Mouse (Mus musculus) hindbrain, embryonic 10.5 days (tissue): ENCODE results near the gene Itpr2. TPM values are rescaled to one million over a fixed set of nuclear protein-coding genes. Genes with fewer than 3 reads are reported as not detected.

Experiments used
- DNase-seq: peaks from one replicate; pipeline ENCODE4 v3.0.0-alpha.2; 2017; ENCODE audit warnings: low spot score
- H3K27ac ChIP-seq: fragments of 300-500 bp; sonication (generic); 2 replicates; pipeline ENCODE4 v1.5.1; 2016; ENCODE audit warnings: mild to moderate bottlenecking, moderate library complexity
- H3K27me3 ChIP-seq: fragments of 300-500 bp; sonication (generic); 2 replicates; pipeline ENCODE4 v1.6.1; 2016; ENCODE audit warnings: mild to moderate bottlenecking; ENCODE audit not compliant: poor library complexity, insufficient read depth, severe bottlenecking
- H3K36me3 ChIP-seq: fragments of 300-500 bp; sonication (generic); 2 replicates; pipeline ENCODE4 v1.6.1; 2016; ENCODE audit warnings: mild to moderate bottlenecking, moderate library complexity
- H3K4me1 ChIP-seq: fragments of 300-500 bp; sonication (generic); replicated peaks from 2 replicates; pipeline ENCODE4 v1.6.1; 2016; ENCODE audit warnings: mild to moderate bottlenecking
- H3K4me3 ChIP-seq: fragments of 300-500 bp; sonication (generic); 2 replicates; pipeline ENCODE4 v1.5.1; 2016; ENCODE audit warnings: mild to moderate bottlenecking, moderate library complexity
- H3K9me3 ChIP-seq: fragments of 300-500 bp; sonication (generic); 2 replicates; pipeline ENCODE4 v1.6.1; 2016; ENCODE audit warnings: mild to moderate bottlenecking, moderate library complexity
- WGBS: fragments of 180-500 bp; shearing (Covaris S2); methylation state at CpG from one replicate; pipeline ENCODE4 v1.1.7; 2016; 5-methylcytosine and 5-hydroxymethylcytosine counted together
- polyA plus RNA-seq: library from polyadenylated mRNA; unstranded; fragments of >200 nt; fragmentation: Nextera tagmentation; extraction: Ambion mirVana; gene quantifications from 2 replicates; pipeline ENCODE4 v1.2.1, GENCODE M21; 2016

Itpr2 gene
- polyA plus RNA-seq, 1 experiment from 2014 or later, result 5.0 TPM

GRCm38 (mm10) chr6:146204470-146204869, 297.6 kb downstream of the Itpr2 start:
- no peaks in the 10 kb centered on the region for H3K36me3 ChIP-seq
- no peak overlapping the region for H3K4me3 ChIP-seq
- H3K27ac ChIP-seq, result no peak overlapping the region
- H3K4me1 ChIP-seq, result no peaks in the 10 kb centered on the region
- 82% methylated on average over 4 of the region's 4 CpGs for WGBS
- H3K27me3 ChIP-seq, result no peaks in the 10 kb centered on the region
- no peaks in the 10 kb centered on the region for H3K9me3 ChIP-seq
- DNase-seq, result no peak

DNA sequence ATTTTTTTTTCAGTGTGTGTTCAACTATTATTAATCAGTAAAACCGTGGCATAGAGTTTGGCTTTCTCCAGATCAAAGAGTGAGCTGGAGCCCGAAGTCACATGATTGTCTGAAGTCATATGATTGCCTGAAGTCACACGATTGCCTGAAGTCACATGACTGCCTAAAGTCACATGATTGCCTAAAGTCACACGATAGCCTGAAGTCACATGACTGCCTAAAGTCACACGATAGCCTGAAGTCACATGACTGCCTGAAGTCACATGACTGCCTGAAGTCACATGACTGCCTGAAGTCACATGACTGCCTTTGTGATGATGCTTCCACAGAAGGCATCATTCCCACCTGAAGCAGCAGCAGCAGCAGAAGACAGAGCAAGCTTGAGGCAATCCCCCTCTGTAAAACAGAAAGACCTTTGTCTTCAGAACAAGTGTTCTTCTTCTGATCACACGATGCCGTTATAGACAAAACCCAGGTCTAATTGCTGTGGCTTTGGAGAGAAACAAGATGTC, 304.1 kb downstream of the Itpr2 start:
- H3K27me3 ChIP-seq, result no peaks in the 10 kb centered on the region
- no peak overlapping the region for H3K27ac ChIP-seq
- H3K36me3 ChIP-seq, result peaks cover 3% of the 10 kb centered on the region; the same call in 1 of the 2 replicates
- WGBS, result 94% methylated on average over 7 of the region's 7 CpGs
- peaks cover 4% of the 10 kb centered on the region; the same call in 1 of the 2 replicates for H3K9me3 ChIP-seq
- H3K4me1 ChIP-seq, result no peaks in the 10 kb centered on the region
- H3K4me3 ChIP-seq, result no peak overlapping the region
- DNase-seq, result no peak

DNA sequence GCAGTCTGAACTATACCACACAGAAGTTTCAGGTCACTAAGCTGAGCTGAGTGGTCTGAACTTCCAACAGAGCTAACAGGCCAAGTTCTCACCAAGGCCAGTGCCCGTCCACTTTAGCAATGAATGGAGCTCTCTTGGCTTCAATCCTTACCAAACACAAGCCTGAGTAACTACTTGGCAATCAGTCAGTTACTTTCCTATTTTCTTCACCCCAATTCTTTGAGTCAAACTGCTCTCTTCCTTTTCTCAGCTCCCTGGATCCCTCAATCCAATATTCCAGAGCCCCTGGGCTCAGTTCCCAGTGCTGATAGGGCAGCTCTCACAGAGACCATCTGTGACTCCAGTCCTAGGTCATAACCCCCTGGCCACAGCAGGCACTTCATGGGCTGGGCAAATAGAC, 305.3 kb downstream of the Itpr2 start:
- Histone ChIP-seq H3K4me3 (no peak overlapping the region), H3K27me3 (no peaks in the 10 kb centered on the region), H3K9me3 (peaks cover 4% of the 10 kb centered on the region; the same call in 1 of the 2 replicates), H3K27ac (no peak overlapping the region), H3K4me1 (no peaks in the 10 kb centered on the region), H3K36me3 (peaks cover 3% of the 10 kb centered on the region; the same call in 1 of the 2 replicates)
- no peak for DNase-seq
- 92% methylated on average over 1 of the region's 1 CpGs for WGBS

DNA sequence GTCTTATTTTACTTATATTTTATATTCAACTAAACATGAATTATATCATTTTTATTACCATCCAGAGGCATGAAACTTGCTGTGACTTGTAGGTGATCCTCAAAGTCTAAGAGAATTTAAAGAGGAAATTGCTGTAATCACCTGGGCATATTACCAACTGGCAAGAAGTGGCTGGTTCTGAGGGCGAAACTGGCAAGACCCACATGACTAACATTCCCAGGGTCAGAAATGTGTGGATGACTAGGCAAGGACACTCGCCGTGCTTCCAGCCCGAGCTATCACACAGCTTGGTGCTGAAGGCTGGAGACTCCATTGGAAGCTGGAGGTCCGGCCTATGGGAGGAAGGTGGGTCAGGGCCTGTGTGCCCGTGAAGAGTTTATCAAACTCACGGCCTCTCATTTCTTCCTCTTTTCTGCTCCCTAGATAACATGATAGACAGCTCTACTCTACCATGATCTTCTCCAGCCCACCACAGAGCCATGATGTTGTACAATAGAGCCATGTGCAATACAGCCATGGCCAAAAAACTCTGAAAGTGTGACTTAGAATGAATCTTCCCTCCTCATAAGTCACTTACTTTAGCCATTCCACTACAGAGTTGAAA, 306.1 kb downstream of the Itpr2 start:
- WGBS, result 93% methylated on average over 7 of the region's 7 CpGs

GRCm38 (mm10) chr6:146191931-146192330, 310.1 kb downstream of the Itpr2 start:
- H3K9me3 ChIP-seq, result peaks cover 4% of the 10 kb centered on the region; the same call in 1 of the 2 replicates
- no peaks in the 10 kb centered on the region for H3K27me3 ChIP-seq
- H3K27ac ChIP-seq, result no peak overlapping the region
- H3K36me3 ChIP-seq, result peaks cover 3% of the 10 kb centered on the region; the same call in 1 of the 2 replicates
- WGBS, result 88% methylated on average over 5 of the region's 5 CpGs
- no peaks in the 10 kb centered on the region; the same call in 1 of the 2 replicates for H3K4me1 ChIP-seq
- no peak overlapping the region for H3K4me3 ChIP-seq
- DNase-seq, result no peak

More for the DNA sequence above, 306.1 kb downstream of the Itpr2 start:
- H3K9me3 ChIP-seq, result peaks cover 4% of the 10 kb centered on the region; the same call in 1 of the 2 replicates
- H3K4me1 ChIP-seq, result no peaks in the 10 kb centered on the region
- H3K27me3 ChIP-seq, result no peaks in the 10 kb centered on the region
- no peak for DNase-seq
- H3K27ac ChIP-seq, result no peak overlapping the region
- peaks cover 3% of the 10 kb centered on the region; the same call in 1 of the 2 replicates for H3K36me3 ChIP-seq
- no peak overlapping the region for H3K4me3 ChIP-seq

GRCm38 (mm10) chr6:146190006-146190405, 312.0 kb downstream of the Itpr2 start:
- Histone ChIP-seq H3K36me3 (peaks cover 3% of the 10 kb centered on the region; the same call in 1 of the 2 replicates), H3K27me3 (no peaks in the 10 kb centered on the region), H3K9me3 (peaks cover 4% of the 10 kb centered on the region; the same call in 1 of the 2 replicates), H3K27ac (no peak overlapping the region), H3K4me1 (no peaks in the 10 kb centered on the region; the same call in 1 of the 2 replicates), H3K4me3 (no peak overlapping the region)
- peak; percentile 27 for DNase-seq
- 78% methylated on average over 8 of the region's 8 CpGs for WGBS

GRCm38 (mm10) chr6:146185532-146185931, 316.5 kb downstream of the Itpr2 start:
- H3K4me1 ChIP-seq, result no peaks in the 10 kb centered on the region; the same call in 1 of the 2 replicates
- H3K4me3 ChIP-seq, result no peak overlapping the region
- H3K27me3 ChIP-seq, result no peaks in the 10 kb centered on the region
- H3K9me3 ChIP-seq, result no peaks in the 10 kb centered on the region
- H3K36me3 ChIP-seq, result no peaks in the 10 kb centered on the region
- DNase-seq, result no peak
- 81% methylated on average over 2 of the region's 2 CpGs for WGBS
- no peak overlapping the region for H3K27ac ChIP-seq

DNA sequence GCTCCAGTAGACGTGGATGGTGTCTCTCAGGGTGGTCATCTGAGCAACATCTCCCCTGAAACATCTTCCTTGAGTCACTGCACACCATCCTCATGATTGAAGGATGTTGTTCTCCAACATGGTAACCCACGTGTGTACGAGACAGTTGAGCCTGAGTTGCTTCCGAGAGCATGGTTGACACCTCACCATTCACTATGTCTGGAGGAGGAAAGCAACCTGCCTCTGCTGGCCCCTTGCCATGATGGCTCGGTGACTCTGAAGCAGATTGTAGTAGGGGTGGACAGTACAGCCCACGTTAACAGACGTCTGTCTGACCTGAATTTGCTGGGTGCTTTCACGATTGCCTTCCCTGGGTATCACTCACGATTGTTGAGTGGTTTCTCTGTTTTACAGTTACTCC, 317.3 kb downstream of the Itpr2 start:
- DNase-seq, result no peak
- Histone ChIP-seq H3K27ac (no peak overlapping the region), H3K9me3 (no peaks in the 10 kb centered on the region), H3K27me3 (no peaks in the 10 kb centered on the region), H3K4me1 (no peaks in the 10 kb centered on the region), H3K36me3 (no peaks in the 10 kb centered on the region), H3K4me3 (no peak overlapping the region)
- 88% methylated on average over 9 of the region's 9 CpGs for WGBS

GRCm38 (mm10) chr6:146174644-146175250, 327.3 kb downstream of the Itpr2 start:
- Histone ChIP-seq H3K36me3 (no peaks in the 10 kb centered on the region), H3K9me3 (no peaks in the 10 kb centered on the region), H3K4me1 (no peaks in the 10 kb centered on the region), H3K27me3 (no peaks in the 10 kb centered on the region), H3K27ac (no peak overlapping the region), H3K4me3 (no peak overlapping the region)
- 95% methylated on average over 4 of the region's 4 CpGs for WGBS
- no peak for DNase-seq

GRCm38 (mm10) chr6:146170603-146171051, 331.4 kb downstream of the Itpr2 start:
- 85% methylated on average over 14 of the region's 14 CpGs for WGBS
- DNase-seq, result no peak
- Histone ChIP-seq H3K9me3 (no peaks in the 10 kb centered on the region), H3K27me3 (no peaks in the 10 kb centered on the region), H3K36me3 (no peaks in the 10 kb centered on the region), H3K27ac (no peak overlapping the region), H3K4me1 (no peaks in the 10 kb centered on the region), H3K4me3 (no peak overlapping the region)

- no peak overlapping the region for H3K4me3 ChIP-seq
- H3K27ac ChIP-seq, result no peak overlapping the region
- 87% methylated on average over 5 of the region's 5 CpGs for WGBS
- no peak for DNase-seq
- H3K4me1 ChIP-seq, result no peaks in the 10 kb centered on the region
- H3K27me3 ChIP-seq, result no peaks in the 10 kb centered on the region
- H3K9me3 ChIP-seq, result no peaks in the 10 kb centered on the region
- H3K36me3 ChIP-seq, result no peaks in the 10 kb centered on the region
Measured at GRCm38 (mm10) chr6:146167207-146167606, 334.8 kb downstream of the Itpr2 start.

DNA sequence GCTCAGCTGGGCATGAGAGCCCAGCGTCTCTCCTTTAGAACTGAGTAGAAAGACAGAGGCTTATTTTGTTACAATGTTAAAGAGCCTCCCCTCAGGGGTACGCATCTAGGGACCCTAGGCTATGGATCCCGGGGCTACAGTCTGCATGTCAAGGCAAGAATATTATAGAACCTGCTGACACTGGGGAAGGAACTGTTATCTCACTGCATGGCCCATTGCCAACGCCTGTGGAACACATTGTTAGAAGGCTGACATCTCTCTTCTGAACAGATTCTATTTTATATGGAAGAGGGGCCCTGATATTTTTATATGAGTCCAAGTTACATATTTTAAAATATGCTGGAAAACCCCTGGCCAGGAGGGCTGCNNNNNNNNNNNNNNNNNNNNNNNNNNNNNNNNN, 342.4 kb downstream of the Itpr2 start:
- no peak overlapping the region for H3K4me3 ChIP-seq
- no peaks in the 10 kb centered on the region for H3K36me3 ChIP-seq
- H3K27me3 ChIP-seq, result no peaks in the 10 kb centered on the region
- H3K4me1 ChIP-seq, result 0 out of 2 replicates have a peak, but pooled peaks cover 7% of the 10 kb centered on the region
- 73% methylated on average over 4 of the region's 4 CpGs for WGBS
- H3K9me3 ChIP-seq, result no peaks in the 10 kb centered on the region
- DNase-seq, result no peak
- no peak overlapping the region for H3K27ac ChIP-seq

DNA sequence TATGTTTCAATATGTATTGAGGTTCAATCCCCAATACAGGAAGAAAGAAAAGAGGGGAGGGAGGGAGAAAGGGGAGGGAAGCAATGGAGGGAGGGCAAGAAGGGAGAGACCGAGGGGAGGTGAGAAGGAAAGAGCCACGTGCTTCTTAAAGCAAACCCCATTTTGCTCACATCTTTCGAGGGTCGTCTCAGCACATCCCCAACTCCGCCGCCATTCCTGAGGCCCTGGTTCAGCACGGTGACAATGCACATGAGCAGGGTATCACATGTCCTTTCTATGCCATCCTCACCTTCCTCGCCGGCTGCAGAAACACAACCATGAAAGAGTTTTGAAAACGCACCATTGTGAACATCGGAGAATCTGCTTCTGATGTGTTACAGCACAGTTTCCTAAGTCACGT, 343.3 kb downstream of the Itpr2 start:
- 0 out of 2 replicates have a peak, but pooled peaks cover 7% of the 10 kb centered on the region for H3K4me1 ChIP-seq
- no peaks in the 10 kb centered on the region for H3K27me3 ChIP-seq
- DNase-seq, result no peak
- WGBS, result 94% methylated on average over 12 of the region's 12 CpGs
- no peaks in the 10 kb centered on the region for H3K9me3 ChIP-seq
- H3K36me3 ChIP-seq, result no peaks in the 10 kb centered on the region
- H3K4me3 ChIP-seq, result no peak overlapping the region
- no peak overlapping the region for H3K27ac ChIP-seq
